Mouse (Mus musculus) heart, postnatal 10 days (tissue): ENCODE measurements at regions not wholly inside any gene's neighbourhood (a gene's known extent, or its start where the extent isn't known, plus 50 kb on each side); places are given as distances from the start of the nearest gene placed in this dataset.

Source experiments
- DNase-seq, 2 experiments: peaks; one replicate each; pipeline ENCODE4 v3.0.0; 2021
- intact Hi-C: fragments of 180-260 bp; cut with DNase I; formaldehyde crosslinking; loops from one replicate; pipeline ENCODE4 v1.15.1; 2025

DNA sequence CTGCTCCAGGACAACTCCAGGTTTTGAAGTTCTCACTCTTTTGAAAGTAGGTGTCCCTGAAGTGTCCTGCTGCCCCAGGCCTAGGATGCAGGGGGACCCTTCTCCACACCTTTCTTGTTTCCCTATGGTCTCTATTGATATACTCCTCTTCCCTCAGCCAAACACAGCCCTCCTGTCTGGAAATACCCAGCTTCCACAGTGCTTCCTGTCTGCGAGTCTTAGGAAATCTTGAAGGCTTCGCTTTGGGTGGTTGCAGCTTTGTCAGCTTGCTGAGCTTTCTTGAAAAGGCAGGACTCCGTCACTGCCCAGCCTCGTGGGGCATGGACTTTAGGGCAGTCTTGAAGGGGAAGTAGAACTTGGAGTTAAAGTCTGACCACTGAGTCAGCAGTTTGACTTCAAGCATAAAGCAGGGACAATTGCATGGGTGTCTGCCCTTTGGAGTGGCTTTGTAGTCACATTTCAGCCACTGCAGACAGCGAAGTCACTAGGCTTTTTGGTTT is 51.1 kb upstream of the Lrrc52 start:
- intact Hi-C loops, result no loop called here
- DNase-seq, result no peak

DNA sequence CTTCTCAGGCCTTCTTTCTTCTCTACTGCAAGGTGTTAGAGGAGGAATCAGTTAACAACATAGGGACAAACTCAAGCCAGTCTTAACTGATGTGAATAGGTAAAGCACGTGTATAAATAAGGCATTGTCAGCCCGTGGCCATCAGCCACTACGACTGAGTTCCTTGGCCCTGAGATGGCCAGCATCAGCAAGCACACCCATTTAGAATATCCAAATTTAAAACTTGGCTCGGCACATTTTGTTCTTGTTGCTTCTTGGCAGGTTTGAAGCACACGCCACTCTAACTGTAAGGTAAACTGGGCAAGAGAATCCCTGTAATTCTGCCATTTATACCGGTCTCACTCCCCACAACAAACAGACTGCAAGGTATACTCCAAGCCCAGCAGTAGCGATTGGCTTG is 57.3 kb upstream of the Lrrc52 start:
- DNase-seq, result peak; percentile 4 to 16
- intact Hi-C loops, result no loop called here

DNA sequence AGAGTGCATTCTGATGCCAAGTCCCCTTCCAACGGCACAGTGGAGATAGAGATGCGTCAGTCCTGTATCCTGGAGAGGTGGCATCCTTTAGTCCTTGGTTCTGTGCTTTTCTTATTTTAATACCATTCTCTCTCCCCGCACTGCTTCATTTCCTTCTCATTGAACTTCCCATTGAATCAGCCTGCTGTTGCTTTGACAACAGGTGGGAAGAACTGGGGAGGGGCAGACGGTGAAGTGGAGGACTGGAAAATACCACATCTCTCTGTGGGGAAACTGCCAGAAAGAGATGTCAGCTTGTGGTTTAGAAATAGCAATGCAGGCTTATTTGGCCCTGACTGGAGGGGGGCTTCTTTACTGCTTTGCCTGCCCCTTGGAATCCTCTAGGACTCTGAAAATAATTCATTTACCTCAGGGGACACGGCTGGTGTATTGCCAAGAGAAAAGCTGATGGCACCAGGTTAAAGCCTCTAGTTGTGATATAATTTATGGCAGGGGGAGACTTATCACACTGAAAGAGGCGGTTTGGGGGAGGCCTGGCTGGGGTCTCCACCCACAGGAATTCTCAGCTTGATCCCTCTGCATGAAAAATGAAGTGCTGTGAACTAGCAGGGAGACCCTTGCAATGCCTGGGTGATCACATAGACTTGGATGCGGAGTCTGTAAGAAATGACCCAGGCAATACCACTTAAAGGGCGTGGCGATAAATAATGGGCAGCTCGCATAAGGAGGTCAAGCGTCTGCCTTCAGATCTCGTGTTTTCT is 65.4 kb upstream of the Rxrg start:
- no peak for DNase-seq
- intact Hi-C loops, result no loop called here

DNA sequence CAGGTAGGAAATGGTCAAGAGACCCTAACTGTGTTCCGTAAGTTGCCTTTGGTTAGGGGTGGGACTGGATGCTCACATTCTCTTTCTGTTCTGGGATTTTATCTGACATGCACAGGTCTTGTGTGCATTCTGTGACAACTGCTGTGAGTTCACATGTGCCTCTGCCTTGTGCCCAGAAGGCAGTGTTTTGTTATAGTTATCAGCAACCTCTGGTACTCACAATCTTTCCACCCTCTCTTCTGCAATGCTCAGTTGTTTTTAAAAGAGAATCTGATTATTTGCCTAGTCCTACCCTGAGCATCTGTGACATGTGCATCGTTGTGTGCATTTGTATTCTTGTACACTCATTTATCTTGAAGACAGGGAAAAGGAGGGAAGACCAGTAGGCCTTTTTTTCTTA is 52.2 kb upstream of the Rxrg start:
- intact Hi-C loops, result no loop called here
- DNase-seq, result no peak

DNA sequence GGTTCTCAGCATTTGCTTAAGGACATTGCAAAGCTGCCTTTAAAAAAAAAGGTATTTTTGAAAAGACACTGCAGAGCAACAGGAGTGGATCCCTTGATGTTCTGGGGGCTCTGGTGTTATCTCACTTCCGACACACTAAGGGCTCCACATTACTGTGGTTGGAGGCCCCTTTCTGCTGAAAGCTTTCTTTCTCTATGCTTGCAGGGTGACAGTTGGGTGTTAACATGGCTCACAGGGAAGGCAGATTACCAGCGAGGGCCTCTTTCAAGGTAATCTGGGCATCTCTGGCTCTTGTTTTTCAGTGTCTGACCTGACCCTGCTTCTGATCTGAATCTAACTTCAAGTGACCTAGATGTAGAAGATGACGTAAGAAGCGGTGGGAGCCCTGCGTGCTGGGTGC is 50.9 kb upstream of the Rxrg start:
- no peak for DNase-seq

More for the DNA sequence above, 50.9 kb upstream of the Rxrg start:
- intact Hi-C loops, result no loop called here
